Mouse (Mus musculus) liver, embryonic 13.5 days (tissue): Measurements from ENCODE around the gene Zfp456. TPM values are rescaled to one million over a fixed set of nuclear protein-coding genes. Genes with fewer than 3 reads are reported as not detected.
"Not testable (repeated sequence)": the region's sequence is repeated elsewhere in the genome, so short reads cannot be mapped to it uniquely, and the experiment has no call there.

Source experiments
- ATAC-seq: fragments of 200-750 bp; cut with Nextera tagmentation; 2 replicates; pipeline ENCODE4 v1.8.0; 2017; ENCODE audit warnings: low read depth, mild to moderate bottlenecking, moderate number of reproducible peaks, moderate library complexity
- DNase-seq: peaks from one replicate; pipeline ENCODE4 v3.0.0; 2022
- H3K27ac ChIP-seq: fragments of 300-500 bp; sonication (generic); 2 replicates; pipeline ENCODE4 v1.5.1; 2015; ENCODE audit warnings: moderate library complexity, mild to moderate bottlenecking, inconsistent platforms
- H3K27me3 ChIP-seq: fragments of 300-500 bp; sonication (generic); 2 replicates; pipeline ENCODE4 v1.6.1; 2015; ENCODE audit warnings: mild to moderate bottlenecking, inconsistent platforms
- H3K36me3 ChIP-seq: fragments of 300-500 bp; sonication (generic); 2 replicates; pipeline ENCODE4 v1.6.1; 2015; ENCODE audit warnings: mild to moderate bottlenecking, inconsistent platforms
- H3K4me1 ChIP-seq: fragments of 300-500 bp; sonication (generic); replicated peaks from 2 replicates; pipeline ENCODE4 v1.6.1; 2015; ENCODE audit warnings: inconsistent platforms
- H3K4me2 ChIP-seq: fragments of 300-500 bp; sonication (generic); 2 replicates; pipeline ENCODE4 v1.6.1; 2015; ENCODE audit warnings: inconsistent platforms, mild to moderate bottlenecking, moderate library complexity
- H3K4me3 ChIP-seq: fragments of 300-500 bp; sonication (generic); replicated peaks from 2 replicates; pipeline ENCODE4 v1.5.1; 2015; ENCODE audit warnings: mild to moderate bottlenecking, inconsistent platforms
- H3K9ac ChIP-seq: fragments of 300-500 bp; sonication (generic); 2 replicates; pipeline ENCODE4 v1.6.1; 2015; ENCODE audit warnings: mild to moderate bottlenecking, inconsistent platforms
- H3K9me3 ChIP-seq: fragments of 300-500 bp; sonication (generic); replicated peaks from 2 replicates; pipeline ENCODE4 v1.6.1; 2016; ENCODE audit warnings: inconsistent platforms
- WGBS: fragments of 180-500 bp; shearing (Covaris S2); methylation state at CpG from one replicate; pipeline ENCODE4 v1.1.7; 2015; ENCODE audit not compliant: insufficient replicate concordance; 5-methylcytosine and 5-hydroxymethylcytosine counted together
- polyA plus RNA-seq: library from polyadenylated mRNA; unstranded; fragments of >200 nt; fragmentation: Nextera tagmentation; extraction: Ambion mirVana; gene quantifications from 2 replicates; pipeline ENCODE4 v1.2.1, GENCODE M21; 2015

The Zfp456 gene
- polyA plus RNA-seq, result 0.48 and 0.61 TPM in 2 replicates

- ATAC-seq, result peak; percentile 95
- WGBS, result 11% methylated on average over 15 of the region's 15 CpGs
These were observed at the start of gene Zfp456, which contains the start of gene Gm28041 for GRCm38 (mm10) chr13:67375050-67375911. TSS of gene Zfp456 (minus strand) at chr13:67375810. TSS of gene Gm28041 (minus strand) at chr13:67375733.

DNA sequence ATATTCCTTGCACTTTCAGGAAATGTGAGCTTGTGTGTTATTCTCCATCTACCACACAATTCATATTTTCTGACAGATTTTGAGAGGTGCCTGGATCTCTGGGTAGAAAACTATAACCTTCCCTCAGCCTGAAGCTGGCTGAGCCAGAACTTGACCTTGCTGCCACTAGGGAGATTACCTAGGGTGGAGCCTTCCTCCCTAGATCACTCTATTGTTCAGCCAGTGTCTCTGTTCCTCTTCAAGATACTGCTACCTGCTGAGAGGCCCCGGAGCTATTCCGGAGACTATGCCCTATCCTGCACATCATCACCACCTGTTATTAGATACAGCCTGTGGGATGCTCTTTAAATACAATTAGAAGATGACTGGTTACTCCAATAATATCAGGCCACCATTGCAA is 46.9 kb upstream of the Zfp456 start:
- H3K9ac ChIP-seq, DNase-seq, ATAC-seq, H3K4me3 ChIP-seq, H3K9me3 ChIP-seq, H3K4me2 ChIP-seq, H3K27me3 ChIP-seq, H3K4me1 ChIP-seq, H3K27ac ChIP-seq, H3K36me3 ChIP-seq: not testable (repeated sequence)
- WGBS, result 71% methylated on average over 2 of the region's 2 CpGs

More at GRCm38 (mm10) chr13:67375050-67375911, at the start of gene Zfp456, which contains the start of gene Gm28041:
- peak; percentile 34 for DNase-seq
- peak within 1 kb of the TSS; percentile 69 for H3K9ac ChIP-seq
- peak within 1 kb of the TSS; percentile 39; the same call in 1 of the 2 replicates for H3K27ac ChIP-seq
- H3K9me3 ChIP-seq, H3K36me3 ChIP-seq, H3K4me1 ChIP-seq, H3K27me3 ChIP-seq: not testable (repeated sequence)
- peak within 1 kb of the TSS; percentile 64 for H3K4me3 ChIP-seq
- peak within 1 kb of the TSS; percentile 70 for H3K4me2 ChIP-seq

DNA sequence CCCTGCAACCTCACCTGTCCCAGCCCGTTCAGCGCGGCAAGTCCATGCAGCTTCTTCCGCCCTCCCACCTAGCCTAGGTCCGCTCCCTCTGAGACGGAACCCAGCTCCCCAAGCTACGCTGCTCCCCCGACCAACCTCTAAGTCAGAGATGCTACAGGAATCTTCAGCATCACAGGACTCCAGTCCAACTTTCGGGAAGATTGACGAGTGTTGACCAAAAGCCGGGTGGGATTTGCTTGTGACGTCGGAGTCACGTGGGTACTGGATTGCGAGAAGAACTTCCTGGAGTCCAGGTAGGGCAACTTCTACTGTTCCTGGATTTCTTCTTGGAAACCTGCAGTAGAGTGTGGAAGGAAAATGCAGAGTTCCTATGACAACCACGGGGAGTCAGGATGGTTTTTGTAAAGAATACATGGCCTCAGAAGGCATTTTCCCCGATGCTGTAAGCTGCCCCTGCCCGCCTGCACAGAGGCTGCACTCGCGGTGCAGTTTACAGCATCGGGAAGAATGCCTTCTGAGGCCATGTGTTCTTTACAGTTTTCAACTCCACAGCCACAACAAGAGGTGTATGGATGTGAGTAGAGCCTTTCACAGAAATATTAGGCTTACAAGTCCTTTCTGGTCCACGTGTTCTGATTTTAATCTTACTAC is 45.7 kb upstream of the Zfp456 start, which contains the start of gene Zfp459:
TSS of gene Zfp459 (minus strand) at position 212 of the 651 bp plus-strand sequence.
- ATAC-seq, result peak; percentile 76
- H3K4me3 ChIP-seq, result peak within 1 kb of the TSS; percentile 63
- no peaks in the 10 kb centered on the region for H3K9me3 ChIP-seq
- peak within 1 kb of the TSS; percentile 58 for H3K9ac ChIP-seq
- H3K4me2 ChIP-seq, result peak within 1 kb of the TSS; percentile 75
- WGBS, result 2% methylated on average over 22 of the region's 22 CpGs
- DNase-seq, result peak; percentile 27
- peaks cover 9% of the 10 kb centered on the region for H3K4me1 ChIP-seq
- no peaks in the 10 kb centered on the region for H3K27me3 ChIP-seq
- H3K36me3 ChIP-seq, result no peaks in the 10 kb centered on the region
- H3K27ac ChIP-seq, result no peak within 1 kb of the TSS

GRCm38 (mm10) chr13:67420558-67421206 is 45.1 kb upstream of the Zfp456 start:
- DNase-seq (no peak), ATAC-seq (no peak; the same call in 1 of the 2 replicates)
- H3K4me3 ChIP-seq, result peak overlapping the region; percentile 63
- no peak overlapping the region for H3K27ac ChIP-seq
- H3K36me3 ChIP-seq, result no peaks in the 10 kb centered on the region
- H3K9ac ChIP-seq, result peak overlapping the region; percentile 58
- H3K4me2 ChIP-seq, result peak overlapping the region; percentile 75
- peaks cover 9% of the 10 kb centered on the region for H3K4me1 ChIP-seq
- 34% methylated on average over 11 of the region's 11 CpGs for WGBS
- H3K9me3 ChIP-seq, result no peaks in the 10 kb centered on the region
- no peaks in the 10 kb centered on the region for H3K27me3 ChIP-seq

- Histone ChIP-seq H3K27me3 (no peaks in the 10 kb centered on the region), H3K4me2 (no peak overlapping the region), H3K9me3 (no peaks in the 10 kb centered on the region), H3K4me3 (no peak overlapping the region), H3K9ac (no peak overlapping the region), H3K27ac (no peak overlapping the region), H3K4me1 (peaks cover 9% of the 10 kb centered on the region), H3K36me3 (no peaks in the 10 kb centered on the region)
- DNase-seq (no peak), ATAC-seq (no peak)
- 77% methylated on average over 3 of the region's 3 CpGs for WGBS
These were observed 41.2 kb upstream of the Zfp456 start for GRCm38 (mm10) chr13:67416811-67417210.

DNA sequence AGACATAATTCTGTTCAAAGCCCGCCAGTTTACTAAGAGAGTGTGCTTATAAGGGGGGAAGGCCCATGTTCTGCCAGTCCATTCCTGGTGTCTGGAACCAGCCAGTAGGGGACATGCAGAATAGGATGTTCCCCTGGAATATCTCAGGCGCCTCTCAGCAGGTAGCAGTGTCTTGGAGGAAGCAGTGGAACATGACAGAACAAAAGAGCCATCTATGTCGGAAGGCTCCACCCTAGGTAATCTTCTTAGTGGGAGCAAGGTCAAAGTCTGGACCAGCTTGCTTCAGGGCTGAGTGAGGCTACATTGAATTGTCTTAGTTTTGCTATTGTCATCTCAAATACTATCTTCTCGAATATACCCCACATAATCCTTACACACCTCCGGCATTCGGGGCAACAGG is 40.1 kb upstream of the Zfp456 start:
- Histone ChIP-seq H3K4me3 (no peak overlapping the region), H3K27ac (no peak overlapping the region), H3K9ac (no peak overlapping the region), H3K27me3 (no peaks in the 10 kb centered on the region), H3K9me3 (no peaks in the 10 kb centered on the region), H3K4me2 (no peak overlapping the region), H3K36me3 (no peaks in the 10 kb centered on the region), H3K4me1 (peaks cover 5% of the 10 kb centered on the region)
- ATAC-seq, result no peak
- DNase-seq, result no peak
- 76% methylated on average over 6 of the region's 6 CpGs for WGBS

DNA sequence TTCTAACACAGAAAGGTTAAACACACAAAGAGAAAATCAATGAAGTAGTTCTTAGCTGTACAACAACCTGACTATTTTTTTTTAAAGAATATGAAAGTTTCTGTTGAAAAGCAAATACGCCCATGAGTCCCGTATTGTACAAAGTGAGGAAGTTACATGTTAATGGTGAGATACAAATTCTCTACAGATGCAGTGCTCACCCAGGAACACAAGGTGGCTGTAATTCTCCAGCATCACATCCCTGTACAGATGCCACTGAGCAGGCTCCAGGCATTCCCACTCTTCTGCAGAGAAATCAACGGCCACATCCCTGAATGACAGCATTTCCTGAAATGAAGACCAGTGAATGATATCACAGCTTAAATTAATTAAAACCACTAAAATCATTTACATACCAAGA is 38.0 kb upstream of the Zfp456 start:
- 67% methylated on average over 3 of the region's 3 CpGs for WGBS
- not testable (repeated sequence) for H3K4me2 ChIP-seq, H3K9me3 ChIP-seq, H3K4me1 ChIP-seq, H3K4me3 ChIP-seq, DNase-seq, H3K27me3 ChIP-seq, ATAC-seq, H3K9ac ChIP-seq, H3K36me3 ChIP-seq, H3K27ac ChIP-seq

- peak; percentile 91 for ATAC-seq
- H3K4me1 ChIP-seq, H3K27ac ChIP-seq, DNase-seq, H3K27me3 ChIP-seq, H3K36me3 ChIP-seq, H3K9me3 ChIP-seq: not testable (repeated sequence)
- H3K4me2 ChIP-seq, result peak within 1 kb of the TSS; percentile 69
- H3K9ac ChIP-seq, result peak within 1 kb of the TSS; percentile 70
- WGBS, result 6% methylated on average over 16 of the region's 16 CpGs
- peak within 1 kb of the TSS; percentile 64 for H3K4me3 ChIP-seq
These were observed 23.7 kb upstream of the Zfp456 start, which contains the start of gene Zfp429 for GRCm38 (mm10) chr13:67399183-67399903. TSS of gene Zfp429 (minus strand) at chr13:67399819.

DNA sequence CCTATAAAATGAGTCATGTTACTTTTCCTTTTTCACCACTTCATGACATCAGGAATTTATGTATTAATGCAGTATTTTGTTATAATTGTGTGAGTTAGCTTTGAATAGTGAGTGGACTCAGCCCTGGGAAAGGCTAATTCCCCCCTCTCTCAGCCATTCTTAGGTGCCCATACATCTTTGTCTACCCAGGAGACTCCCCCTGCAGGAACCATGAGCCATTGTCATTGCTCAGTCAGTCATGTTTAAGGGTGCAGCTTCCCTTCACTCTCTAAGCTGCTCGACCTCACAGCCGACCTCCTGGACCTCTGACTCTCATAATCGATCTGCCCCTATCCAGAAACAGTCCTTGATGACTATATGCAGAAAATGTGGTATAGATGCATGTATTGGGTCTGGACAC is 645 bp upstream of the Zfp456 start:
- 54% methylated on average over 3 of the region's 3 CpGs for WGBS
- H3K4me3 ChIP-seq, DNase-seq, H3K9ac ChIP-seq, H3K4me2 ChIP-seq, H3K36me3 ChIP-seq, H3K4me1 ChIP-seq, ATAC-seq, H3K9me3 ChIP-seq, H3K27ac ChIP-seq, H3K27me3 ChIP-seq: not testable (repeated sequence)

- H3K36me3 ChIP-seq, result no peaks in the 10 kb centered on the region
- no peaks in the 10 kb centered on the region for H3K27me3 ChIP-seq
- peak within 1 kb of the TSS; percentile 79 for H3K9ac ChIP-seq
- H3K4me3 ChIP-seq, result peak within 1 kb of the TSS; percentile 80
- H3K9me3 ChIP-seq, result no peaks in the 10 kb centered on the region
- peaks cover 19% of the 10 kb centered on the region for H3K4me1 ChIP-seq
- DNase-seq, result peak; percentile 68
- H3K4me2 ChIP-seq, result peak within 1 kb of the TSS; percentile 68
- WGBS, result under 1% methylated on average over 15 of the region's 15 CpGs
- peak; percentile 84 for ATAC-seq
- H3K27ac ChIP-seq, result peak within 1 kb of the TSS; percentile 58
These were observed 15.4 kb downstream of the Zfp456 start, which contains the start of the genes Gm28044 and Zfp953 for GRCm38 (mm10) chr13:67360131-67360744. TSS of gene Gm28044 (minus strand) at chr13:67360536. TSS of gene Zfp953 (minus strand) at chr13:67360605.
